Mouse (Mus musculus): ENCODE measurements around the gene Mvb12a.

GRCm38 (mm10) chr8:71595862-71596261 is 53.1 kb downstream of the Mvb12a start:
- TF ChIP-seq POLR2A (IDR thresholded peaks at IDR 0.05; ENCODE audit: insufficient read depth, low read depth, low read length): peak; percentile 45; the same call in 1 of the 2 replicates
- TF ChIP-seq CTCF (IDR thresholded peaks at IDR 0.05; ENCODE audit: insufficient read depth, low read depth, low read length): peak; percentile 98

All from olfactory bulb, adult 2 months (tissue).